Mouse (Mus musculus) urinary bladder, postnatal 4 days (tissue): ENCODE measurements around the gene Fzd9.
"Not testable (repeated sequence)": the region's sequence is repeated elsewhere in the genome, so short reads cannot be mapped to it uniquely, and the experiment has no call there.

Experiments used
- DNase-seq, 2 experiments: peaks; one replicate each; pipeline ENCODE4 v3.0.0; 2021 to 2022; ENCODE audit warnings: low spot score in 2 of 2

Fzd9 gene

DNA sequence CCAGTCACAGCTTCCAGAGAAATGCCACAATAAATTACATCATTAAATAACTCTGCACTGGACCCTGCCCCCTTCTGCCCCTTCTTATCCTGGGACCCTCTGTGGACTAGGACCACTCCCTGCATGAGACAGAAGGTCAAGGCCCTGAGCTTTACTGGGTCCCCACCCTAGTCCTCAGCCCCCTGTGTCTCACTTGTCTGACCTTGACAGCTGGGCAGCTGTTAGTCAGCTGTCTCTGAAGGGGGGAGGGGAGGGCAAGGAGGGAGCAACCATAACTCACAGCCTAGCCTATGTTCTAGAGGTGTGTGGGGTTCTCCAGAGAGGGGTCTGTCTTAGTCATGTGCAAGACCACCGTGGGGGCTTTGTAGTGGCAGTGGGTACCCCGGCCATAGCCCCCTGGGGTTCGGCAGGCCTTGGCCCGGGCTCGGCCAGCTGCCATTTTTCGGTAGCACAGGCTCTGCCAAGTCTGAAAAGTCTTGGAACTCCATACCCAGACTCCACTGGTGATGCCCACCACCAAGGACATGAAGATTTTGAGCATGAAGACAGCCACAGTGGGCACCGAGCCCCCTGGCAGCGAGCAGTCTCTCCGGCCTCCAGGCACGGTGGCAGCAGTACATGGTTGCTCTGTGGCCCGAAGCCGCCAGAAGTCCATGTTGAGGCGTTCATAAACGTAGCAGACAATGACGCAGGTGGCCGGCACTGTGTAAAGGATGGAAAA, 1.9 kb downstream of the Fzd9 start:
- no peak for DNase-seq

DNA sequence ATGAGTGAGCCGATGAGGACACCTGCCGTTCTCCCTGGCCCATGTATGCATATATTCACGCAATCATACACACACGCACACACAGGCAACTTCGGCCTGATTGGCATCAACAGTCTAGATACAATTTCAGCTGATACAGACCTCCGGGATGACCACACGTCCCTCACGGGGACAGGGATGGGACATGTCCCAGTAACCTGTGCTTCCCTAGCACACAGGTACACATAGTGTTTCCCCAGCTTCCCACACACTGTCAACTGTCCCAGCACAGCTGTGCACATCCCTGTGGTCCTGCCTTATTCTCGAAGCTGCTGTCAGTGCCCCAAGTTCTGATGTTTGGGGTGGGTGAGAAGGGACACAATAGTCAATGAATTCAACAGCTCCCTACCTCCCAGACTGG, 3.7 kb downstream of the Fzd9 start:
- no peak for DNase-seq

DNA sequence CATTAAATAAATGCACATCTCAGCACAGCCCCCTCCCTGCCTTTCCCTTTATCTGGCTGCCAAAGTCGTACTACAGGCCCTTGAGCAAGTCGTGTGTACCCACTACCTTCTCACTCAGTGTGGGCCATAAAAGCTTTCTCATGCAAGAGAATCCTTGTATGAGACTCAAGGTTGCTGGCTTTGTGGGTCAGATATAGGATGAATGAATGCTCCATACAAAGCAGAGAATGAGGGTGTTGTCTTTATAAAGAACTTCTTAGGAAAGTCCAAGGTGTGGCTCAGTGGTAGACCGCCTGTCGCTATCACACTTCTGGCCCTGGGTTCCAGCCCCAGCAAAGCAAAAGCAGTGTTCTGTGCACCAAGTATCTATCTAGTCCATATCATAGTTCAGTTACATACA, 4.5 kb downstream of the Fzd9 start:
- no peak for DNase-seq

DNA sequence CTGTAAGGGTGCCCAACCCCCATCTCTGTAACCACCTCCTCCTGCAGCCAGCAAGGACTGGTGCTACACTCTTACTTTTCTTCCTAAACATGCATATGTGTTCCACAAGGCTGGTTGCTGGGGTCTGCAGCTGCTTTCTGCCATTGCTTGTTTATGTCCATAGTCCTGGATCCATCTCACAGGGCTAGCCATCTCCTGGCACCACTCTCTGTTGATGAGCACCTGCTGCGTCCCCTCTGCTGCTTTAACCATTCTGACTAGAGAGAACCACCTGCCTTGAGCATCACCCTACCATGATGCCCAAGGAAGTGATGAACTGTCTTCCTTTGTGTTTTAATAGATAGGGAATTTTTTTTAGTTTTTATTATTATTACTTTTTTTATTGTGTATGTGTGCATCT, 7.9 kb downstream of the Fzd9 start:
- DNase-seq: no peak

DNA sequence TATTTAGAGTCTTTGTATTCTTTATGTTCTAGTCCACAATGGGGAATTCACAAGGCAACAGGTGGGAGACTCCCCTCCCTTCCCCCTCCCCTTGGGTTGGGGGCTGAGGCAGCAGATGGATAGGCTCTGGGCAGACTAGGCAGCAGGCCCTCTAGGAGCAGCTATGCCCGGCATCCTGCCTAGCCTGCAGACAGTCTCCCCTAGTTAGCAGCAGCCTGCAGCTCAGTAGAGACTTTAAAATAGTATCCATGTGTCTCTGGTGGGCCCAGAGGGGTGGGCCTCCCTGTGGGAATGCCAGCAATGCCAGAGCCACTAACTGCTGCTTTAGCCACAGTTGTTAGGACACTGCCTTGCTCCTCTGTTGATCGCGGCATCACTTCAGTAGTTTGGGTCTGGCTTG, 8.4 kb downstream of the Fzd9 start:
- DNase-seq: no peak

DNA sequence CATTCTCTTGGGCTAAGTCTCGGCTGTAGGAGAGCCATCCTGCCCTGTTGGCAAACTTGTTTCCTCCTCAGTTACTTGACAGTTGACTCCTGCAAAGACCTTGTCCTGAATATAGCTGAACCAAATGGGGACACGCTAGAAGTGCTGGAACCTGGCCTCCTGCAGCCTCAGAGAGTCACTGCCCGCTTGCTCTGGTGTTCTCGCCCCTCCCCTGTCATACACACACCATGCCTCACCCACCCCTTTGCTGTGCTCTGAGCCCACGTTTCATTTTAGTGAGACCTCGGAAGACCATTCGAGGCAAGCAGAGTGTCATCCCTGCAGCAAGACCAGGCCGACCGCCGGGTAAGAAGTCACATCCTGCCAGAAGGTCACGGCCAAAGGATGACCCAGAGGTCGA, 8.9 kb downstream of the Fzd9 start:
- DNase-seq: no peak

DNA sequence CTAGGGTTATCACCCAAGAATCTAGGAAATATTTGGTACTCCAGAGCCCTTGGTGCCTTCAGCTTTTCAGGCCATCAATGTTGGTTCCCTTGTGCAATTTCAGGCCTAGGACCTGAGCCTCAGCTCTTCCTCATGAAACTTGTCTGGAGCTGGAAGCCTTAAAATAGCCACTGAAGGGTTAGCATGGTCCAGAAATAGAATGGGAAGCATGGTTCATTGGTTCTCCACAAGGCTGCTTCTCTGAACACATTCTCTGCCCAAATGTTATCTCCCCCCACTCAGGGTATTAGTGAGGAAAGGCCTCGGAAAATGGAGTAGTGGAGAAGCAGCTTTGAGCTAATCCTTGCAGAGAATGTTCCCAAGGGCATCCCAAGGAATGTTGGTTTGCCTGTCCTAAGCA, 9.6 kb downstream of the Fzd9 start:
- DNase-seq: no peak

DNA sequence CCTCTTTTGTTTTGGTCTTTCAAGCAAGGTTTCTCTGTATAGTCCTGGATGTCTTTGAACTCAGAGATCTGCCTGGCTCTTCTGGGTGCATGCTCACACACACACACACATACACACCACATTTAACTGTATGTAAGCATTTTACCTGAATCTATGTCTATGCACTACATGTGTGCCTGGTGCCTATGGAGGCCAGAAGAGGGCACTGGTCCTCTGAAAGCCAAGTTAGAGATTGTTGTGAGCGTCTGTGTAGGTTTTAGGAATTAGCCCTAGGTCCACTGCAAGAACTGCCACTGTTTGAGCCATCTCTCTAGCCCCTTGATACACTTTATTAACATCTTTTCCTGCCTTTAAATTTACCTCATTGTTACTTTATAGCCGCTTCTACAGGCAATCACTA, 12.2 kb downstream of the Fzd9 start:
- DNase-seq: no peak

DNA sequence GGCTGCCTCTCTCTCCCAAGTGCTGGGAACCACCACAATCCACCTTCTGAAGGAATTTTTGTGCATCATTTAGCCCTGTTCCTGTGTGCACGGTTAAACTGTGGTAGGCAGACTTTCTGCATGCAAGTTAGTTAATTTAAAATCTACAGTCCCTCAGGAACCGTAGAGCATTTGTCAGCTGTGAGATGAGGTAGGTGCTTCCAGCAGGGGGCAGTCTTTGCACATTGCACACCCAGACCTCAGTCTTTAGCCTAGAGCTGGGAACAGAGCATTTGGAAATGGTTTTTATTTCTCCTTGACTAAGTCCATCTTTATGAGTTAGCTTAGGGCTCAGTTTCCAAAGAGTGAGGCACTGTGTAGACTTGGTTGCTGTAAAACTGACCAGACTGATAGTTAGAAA, 14.5 kb downstream of the Fzd9 start:
- DNase-seq: no peak

DNA sequence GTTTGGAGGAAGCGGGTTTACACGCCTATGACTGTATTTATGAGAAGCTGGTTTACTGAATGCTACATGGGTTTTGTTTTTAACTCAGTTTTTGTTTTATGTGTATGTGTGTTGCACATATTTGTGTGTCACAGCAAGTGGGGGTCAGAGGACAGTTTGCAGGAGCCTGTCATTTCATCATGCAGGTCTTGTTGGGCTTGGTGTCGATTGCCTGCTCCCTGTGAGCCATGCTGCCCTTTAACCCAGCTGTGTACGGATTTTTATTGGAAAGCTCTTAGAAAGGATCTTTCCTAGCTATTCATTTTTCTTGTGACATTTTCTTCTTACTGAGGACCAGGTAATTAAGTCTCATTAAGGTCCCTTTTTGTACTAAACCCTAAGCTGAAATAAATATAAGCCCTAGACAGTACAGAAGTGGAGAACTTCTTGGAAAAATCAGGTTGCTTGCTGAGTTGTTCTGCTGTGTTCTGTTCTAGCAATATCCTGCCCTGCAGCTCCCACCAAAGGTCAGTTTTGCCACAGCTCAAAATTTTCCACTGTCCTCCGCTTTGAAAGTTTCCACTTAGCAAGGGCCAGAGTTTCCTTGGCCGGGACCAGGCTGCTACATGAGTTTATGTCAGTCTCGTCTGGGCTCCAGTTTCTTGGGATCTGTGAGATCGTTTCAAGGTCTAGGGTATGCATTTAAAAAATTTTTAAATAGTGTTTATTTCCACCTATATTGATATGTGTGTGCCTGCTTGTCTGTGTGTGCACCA, 17.7 kb downstream of the Fzd9 start:
- no peak for DNase-seq

DNA sequence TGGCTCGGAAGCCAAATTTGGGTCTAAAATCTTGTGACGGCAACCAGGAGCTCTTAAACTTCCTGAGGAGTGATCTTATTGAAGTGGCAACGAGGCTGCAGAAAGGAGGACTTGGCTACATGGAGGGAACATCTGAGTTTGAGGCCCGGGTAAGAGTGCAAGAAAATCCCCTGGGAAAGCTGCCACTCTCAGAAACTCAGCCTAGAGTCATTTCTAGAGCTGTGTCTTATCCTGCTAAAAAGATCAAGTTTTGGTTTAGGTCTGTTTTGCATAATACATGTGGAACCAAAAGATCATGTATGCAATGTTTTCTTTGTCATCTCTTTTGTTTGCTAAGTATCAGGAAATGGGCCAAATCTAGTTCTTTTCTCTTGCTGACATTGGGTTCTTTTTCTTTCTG, 20.8 kb downstream of the Fzd9 start:
- no peak for DNase-seq

DNA sequence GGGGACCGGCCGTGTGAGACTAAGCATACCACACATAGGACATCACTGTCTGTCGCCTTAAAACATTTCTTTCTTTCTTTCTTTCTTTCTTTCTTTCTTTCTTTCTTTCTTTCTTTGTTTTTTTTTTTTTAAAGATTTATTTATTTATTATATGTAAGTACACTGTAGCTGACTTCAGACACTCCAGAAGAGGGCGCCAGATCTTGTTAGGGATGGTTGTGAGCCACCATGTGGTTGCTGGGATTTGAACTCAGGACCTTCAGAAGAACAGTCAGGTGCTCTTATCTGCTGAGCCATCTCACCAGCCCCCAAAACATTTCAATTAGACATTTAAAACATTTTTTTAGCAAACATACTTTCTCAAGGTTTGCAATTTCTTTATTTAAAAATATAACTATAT, 25.2 kb downstream of the Fzd9 start:
- DNase-seq: not testable (repeated sequence)

DNA sequence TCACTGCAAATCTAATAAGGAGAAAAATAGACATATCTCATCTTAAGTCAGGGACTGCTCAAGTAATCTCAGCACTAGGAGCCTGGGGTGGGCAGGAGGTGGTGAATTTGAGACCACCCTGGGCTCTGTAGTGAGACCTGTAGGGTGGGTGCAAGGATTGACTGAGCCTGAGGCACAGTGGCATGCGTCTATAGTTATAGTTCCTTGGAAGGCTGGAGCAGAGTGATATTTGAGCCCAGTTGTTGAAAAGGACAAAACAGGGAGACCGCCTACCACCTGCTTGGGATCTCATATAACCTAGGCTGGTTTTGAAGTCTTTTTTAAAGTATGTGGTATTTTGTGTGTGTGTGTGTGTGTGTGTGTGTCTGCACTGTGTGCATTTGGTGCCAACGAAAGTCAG, 26.9 kb downstream of the Fzd9 start:
- no peak for DNase-seq

DNA sequence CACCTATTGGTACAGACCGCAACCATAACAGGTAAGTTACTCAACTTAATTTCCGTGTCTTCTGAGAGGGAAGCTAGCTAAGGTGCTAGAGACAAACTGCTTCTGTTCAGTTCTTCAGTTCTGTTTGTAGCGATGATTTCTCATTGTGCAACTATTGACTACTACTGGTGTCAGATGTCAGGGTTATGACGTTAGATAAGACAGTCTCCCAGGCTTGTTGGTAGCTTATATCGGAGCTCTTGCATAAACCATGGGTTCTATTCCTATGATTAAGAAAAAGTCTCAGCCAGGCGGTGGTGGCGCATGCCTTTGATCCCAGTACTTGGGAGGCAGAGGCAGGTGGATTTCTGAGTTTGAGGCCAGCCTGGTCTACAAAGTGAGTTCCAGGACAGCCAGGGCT, 29.0 kb downstream of the Fzd9 start:
- DNase-seq: no peak

DNA sequence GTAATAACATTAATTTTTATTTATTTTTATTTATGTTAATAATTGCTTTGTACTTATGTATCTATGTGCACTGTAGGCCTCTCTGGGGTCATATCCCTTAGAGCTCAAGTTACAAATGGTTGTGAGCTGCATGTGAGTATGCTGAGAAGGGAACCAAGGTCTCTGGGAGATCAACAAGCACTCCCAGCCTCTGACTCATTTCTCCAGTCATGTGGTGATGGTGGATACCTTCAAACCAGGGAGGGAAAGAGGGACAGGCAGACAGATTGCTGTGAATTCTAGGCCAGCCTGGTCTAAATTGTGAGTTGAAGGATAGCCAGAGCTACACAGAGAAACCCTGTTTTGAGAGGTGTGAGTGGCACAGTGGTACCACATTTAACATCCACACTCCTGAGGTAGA, 30.1 kb downstream of the Fzd9 start:
- DNase-seq: no peak

DNA sequence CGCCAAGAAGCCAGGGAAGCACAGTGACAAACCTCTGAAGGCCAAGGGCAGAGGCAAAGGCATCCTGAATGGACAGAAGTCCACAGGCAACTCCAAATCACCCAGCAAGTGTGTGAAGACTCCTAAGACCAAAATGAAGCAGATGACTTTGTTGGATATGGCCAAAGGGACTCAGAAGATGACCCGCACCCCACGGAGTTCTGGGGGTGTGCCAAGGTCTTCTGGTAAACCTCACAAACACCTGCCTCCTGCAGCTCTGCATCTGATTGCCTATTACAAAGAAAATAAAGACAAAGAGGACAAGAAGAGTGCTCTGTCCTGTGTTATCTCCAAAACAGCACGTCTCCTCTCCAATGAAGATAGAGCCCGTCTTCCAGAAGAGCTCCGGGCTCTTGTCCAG, 34.2 kb downstream of the Fzd9 start:
- DNase-seq: no peak

DNA sequence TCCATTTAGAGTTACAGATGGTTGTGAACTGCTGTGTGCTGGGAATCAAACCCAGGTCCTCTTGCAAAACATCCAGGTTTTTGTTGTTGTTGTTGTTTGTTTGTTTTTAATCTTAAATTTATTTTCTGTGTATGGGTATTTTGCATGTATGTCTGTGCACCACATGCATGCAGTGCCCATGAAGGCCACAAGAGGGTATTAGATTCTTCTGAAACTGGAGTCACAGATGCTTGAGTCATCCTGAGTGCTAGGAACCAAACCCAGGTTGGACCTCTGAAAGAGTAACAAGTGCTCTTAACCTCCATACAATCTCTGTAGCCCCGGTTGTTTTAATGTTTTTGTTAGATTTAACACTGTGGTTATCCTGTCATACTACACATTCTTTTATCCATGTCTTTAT, 42.8 kb downstream of the Fzd9 start:
- no peak for DNase-seq

DNA sequence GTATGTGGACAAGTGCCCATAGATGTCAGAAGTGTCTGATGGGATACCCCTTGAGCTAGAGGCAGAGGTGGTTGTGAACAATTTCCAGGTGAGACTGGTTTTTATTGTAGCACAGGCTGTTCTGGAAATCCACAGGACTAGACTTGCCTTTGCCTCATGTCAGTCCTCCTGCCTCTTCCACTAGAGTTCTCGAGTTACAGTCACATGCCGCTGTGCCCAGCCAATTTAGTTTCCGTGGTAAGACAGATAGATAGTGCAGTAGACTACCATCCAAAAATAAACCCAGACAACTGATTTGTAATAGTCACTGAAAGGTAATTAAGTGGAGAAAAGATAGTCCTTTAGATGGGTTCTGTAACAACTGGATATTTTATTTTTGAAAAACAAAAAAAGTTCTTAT, 48.3 kb downstream of the Fzd9 start:
- no peak for DNase-seq
